Comparison of ENCODE assay signal across 8 mouse cellular contexts in the genomic region with DNA sequence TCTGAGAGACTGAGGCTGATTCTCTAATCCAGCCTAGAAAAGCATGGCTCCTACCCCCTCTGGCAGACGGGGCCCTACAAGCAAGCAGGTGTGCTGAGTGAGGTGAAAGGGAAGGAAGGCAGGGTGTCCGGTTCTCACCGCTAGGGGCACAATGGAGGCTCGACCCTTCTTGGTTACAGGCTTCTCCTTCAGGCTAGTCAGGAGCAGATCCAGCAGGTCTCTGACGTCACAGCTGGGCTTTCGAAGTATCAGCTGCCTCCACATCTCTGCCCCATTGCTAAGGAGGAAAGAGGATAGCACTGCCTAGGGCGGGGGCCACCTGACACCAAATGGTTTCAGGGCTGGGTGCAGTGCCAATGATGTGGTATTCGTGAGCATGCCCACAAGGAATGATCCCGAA. TPM values are rescaled to one million over a fixed set of nuclear protein-coding genes. Genes with fewer than 3 reads are reported as not detected.
A peak's percentile ranks its signal among the peaks of the same experiment; 100 is the strongest.
DNase-seq lines count a peak whose midpoint lies in the region; ATAC-seq and TF ChIP-seq lines count a peak whose summit lies in the region.

No protein-coding gene starts in this region.

- no peak overlapping the region for H3K4me2 ChIP-seq in hindbrain, embryonic 16.5 days (ENCODE audit: low read length)
- peak overlapping the region; percentile 28 for H3K4me2 ChIP-seq in limb, embryonic 12.5 days
- no peak overlapping the region for H3K4me2 ChIP-seq in neural tube, embryonic 13.5 days

- TF ChIP-seq CTCF in cerebellum, adult 2 months (IDR thresholded peaks at IDR 0.05; ENCODE audit: borderline replicate concordance, insufficient read depth, low read depth, low read length) = peak; percentile 61

- no peak overlapping the region for H3K4me3 ChIP-seq in cerebellum, adult 2 months (replicated peaks; ENCODE audit: insufficient read depth, low read depth, low read length)
- no peak overlapping the region for H3K4me3 ChIP-seq in hindbrain, embryonic 16.5 days (ENCODE audit: low read length)
- no peak overlapping the region for H3K4me3 ChIP-seq in limb, embryonic 12.5 days (replicated peaks)
- H3K4me3 ChIP-seq in neural tube, embryonic 13.5 days = no peak overlapping the region

- no peak for DNase-seq in cerebellum, adult 2 months
- no peak for DNase-seq in cerebellum, adult 9-11 months
- peak; percentile 43 for DNase-seq in A20 (ENCODE audit: low read depth, low spot score)
- DNase-seq in embryo, embryonic 9.5 days (ENCODE audit: extremely low spot score) = peak; percentile 66
- no peak for DNase-seq in ovary, postnatal 36 days (ENCODE audit: low spot score)

- H3K36me3 ChIP-seq in hindbrain, embryonic 16.5 days (ENCODE audit: control insufficient read depth, insufficient read depth, low read length) = no peaks in the 10 kb centered on the region
- no peaks in the 10 kb centered on the region for H3K36me3 ChIP-seq in limb, embryonic 12.5 days
- H3K36me3 ChIP-seq in neural tube, embryonic 13.5 days = no peaks in the 10 kb centered on the region

- H3K9me3 ChIP-seq in hindbrain, embryonic 16.5 days (ENCODE audit: control insufficient read depth, low read length) = no peaks in the 10 kb centered on the region
- H3K9me3 ChIP-seq in limb, embryonic 12.5 days = no peaks in the 10 kb centered on the region
- H3K9me3 ChIP-seq in neural tube, embryonic 13.5 days = no peaks in the 10 kb centered on the region

- no peak for ATAC-seq in hindbrain, embryonic 16.5 days
- ATAC-seq in limb, embryonic 12.5 days (ENCODE audit: insufficient number of reproducible peaks, insufficient read depth, low FRiP score, low TSS enrichment, low read depth) = peak; percentile 63; the same call in 1 of the 2 replicates
- ATAC-seq in neural tube, embryonic 13.5 days (ENCODE audit: low read depth) = 0 out of 2 replicates have a peak, but pooled peaks have one; percentile 28

- H3K27me3 ChIP-seq in cerebellum, adult 2 months (ENCODE audit: control insufficient read depth, insufficient read depth, low read length) = no peaks in the 10 kb centered on the region
- H3K27me3 ChIP-seq in hindbrain, embryonic 16.5 days (replicated peaks; ENCODE audit: control insufficient read depth, insufficient read depth, low read length) = no peaks in the 10 kb centered on the region
- peaks cover 16% of the 10 kb centered on the region for H3K27me3 ChIP-seq in limb, embryonic 12.5 days
- no peaks in the 10 kb centered on the region; the same call in 1 of the 2 replicates for H3K27me3 ChIP-seq in neural tube, embryonic 13.5 days

- no peak for TF ChIP-seq POLR2A in cerebellum, adult 2 months (IDR thresholded peaks at IDR 0.05; ENCODE audit: borderline replicate concordance, insufficient read depth, low read length)

- peaks cover 8% of the 10 kb centered on the region for H3K4me1 ChIP-seq in cerebellum, adult 2 months (ENCODE audit: control insufficient read depth, insufficient read depth, low read length)
- peaks cover 24% of the 10 kb centered on the region for H3K4me1 ChIP-seq in hindbrain, embryonic 16.5 days (ENCODE audit: control insufficient read depth, insufficient read depth, low read depth, low read length)
- peaks cover 20% of the 10 kb centered on the region for H3K4me1 ChIP-seq in limb, embryonic 12.5 days (replicated peaks)
- peaks cover 45% of the 10 kb centered on the region for H3K4me1 ChIP-seq in neural tube, embryonic 13.5 days (replicated peaks)

- no peak overlapping the region for H3K9ac ChIP-seq in hindbrain, embryonic 16.5 days (ENCODE audit: low read depth, low read length)
- no peak overlapping the region for H3K9ac ChIP-seq in limb, embryonic 12.5 days (replicated peaks)
- 0 out of 2 replicates have a peak overlapping the region, but pooled peaks have one; percentile 6 for H3K9ac ChIP-seq in neural tube, embryonic 13.5 days

- no peak overlapping the region for H3K27ac ChIP-seq in cerebellum, adult 2 months (ENCODE audit: insufficient read depth, low read length)
- H3K27ac ChIP-seq in hindbrain, embryonic 16.5 days (ENCODE audit: low read depth, low read length) = peak overlapping the region; percentile 57
- no peak overlapping the region for H3K27ac ChIP-seq in limb, embryonic 12.5 days
- peak overlapping the region; percentile 72; the same call in 1 of the 2 replicates for H3K27ac ChIP-seq in neural tube, embryonic 13.5 days (replicated peaks)

- WGBS in cerebellum, adult 2 months = 20% methylated on average over 9 of the region's 9 CpGs
- 19% methylated on average over 9 of the region's 9 CpGs for WGBS in hindbrain, embryonic 16.5 days
- WGBS in limb, embryonic 12.5 days = 17% methylated on average over 9 of the region's 9 CpGs
- 20% methylated on average over 9 of the region's 9 CpGs for WGBS in neural tube, embryonic 13.5 days

RNA-seq across cellular contexts. Expression of gene Ttc4, which starts 21.2 kb away (rescaled TPM):
- polyA plus RNA-seq in cerebellum, adult 2 months (2012; rRNA removed) = 127 and 137 TPM in 2 replicates
- polyA plus RNA-seq in hindbrain, embryonic 16.5 days (2015; fragmentation: Nextera tagmentation; extraction: Ambion mirVana) = 140 and 152 TPM in 2 replicates
- polyA plus RNA-seq in limb, embryonic 12.5 days (2016; fragmentation: Nextera tagmentation; extraction: Ambion mirVana) = 107 and 122 TPM in 2 replicates
- 109 and 119 TPM in 2 replicates for polyA plus RNA-seq in neural tube, embryonic 13.5 days (2015; fragmentation: Nextera tagmentation; extraction: Ambion mirVana)

RNA-seq across cellular contexts. Expression of gene Mroh7, which starts 30.7 kb away (rescaled TPM):
- 3.2 and 3.8 TPM in 2 replicates for polyA plus RNA-seq in cerebellum, adult 2 months (2012; rRNA removed)
- polyA plus RNA-seq in hindbrain, embryonic 16.5 days (2015; fragmentation: Nextera tagmentation; extraction: Ambion mirVana) = 0.41 and 1.2 TPM in 2 replicates
- 0.14 and 0.23 TPM in 2 replicates for polyA plus RNA-seq in limb, embryonic 12.5 days (2016; fragmentation: Nextera tagmentation; extraction: Ambion mirVana)
- polyA plus RNA-seq in neural tube, embryonic 13.5 days (2015; fragmentation: Nextera tagmentation; extraction: Ambion mirVana) = 0.54 and 0.61 TPM in 2 replicates

RNA-seq across cellular contexts. Expression of gene Fam151a, which starts 33.7 kb away (rescaled TPM):
- not detected in 2 replicates for polyA plus RNA-seq in cerebellum, adult 2 months (2012; rRNA removed)
- not detected in 2 replicates for polyA plus RNA-seq in hindbrain, embryonic 16.5 days (2015; fragmentation: Nextera tagmentation; extraction: Ambion mirVana)
- polyA plus RNA-seq in limb, embryonic 12.5 days (2016; fragmentation: Nextera tagmentation; extraction: Ambion mirVana) = not detected in 2 replicates
- not detected in 2 replicates for polyA plus RNA-seq in neural tube, embryonic 13.5 days (2015; fragmentation: Nextera tagmentation; extraction: Ambion mirVana)

RNA-seq across cellular contexts. Expression of gene Pars2, which starts 49.1 kb away (rescaled TPM):
- polyA plus RNA-seq in cerebellum, adult 2 months (2012; rRNA removed) = 7.7 and 9.3 TPM in 2 replicates
- 9.3 and 10.8 TPM in 2 replicates for polyA plus RNA-seq in hindbrain, embryonic 16.5 days (2015; fragmentation: Nextera tagmentation; extraction: Ambion mirVana)
- 14.3 and 18.0 TPM in 2 replicates for polyA plus RNA-seq in limb, embryonic 12.5 days (2016; fragmentation: Nextera tagmentation; extraction: Ambion mirVana)
- 8.7 and 9.7 TPM in 2 replicates for polyA plus RNA-seq in neural tube, embryonic 13.5 days (2015; fragmentation: Nextera tagmentation; extraction: Ambion mirVana)

Comparison
In these comparisons a context has a peak if more than half of its experiments do, and no peak if none do; other contexts are left out.
1. DNase-seq: peak in A20 (single experiment) and embryo, embryonic 9.5 days (single experiment); none in cerebellum, adult 2 months (0 of 2), cerebellum, adult 9-11 months (single experiment) and ovary, postnatal 36 days (single experiment).
2. H3K27ac ChIP-seq: peak in hindbrain, embryonic 16.5 days (single experiment) and neural tube, embryonic 13.5 days (single experiment); none in cerebellum, adult 2 months (single experiment) and limb, embryonic 12.5 days (single experiment).